Mouse (Mus musculus): ENCODE measurements around the gene Trp53i11. TPM values are rescaled to one million over a fixed set of nuclear protein-coding genes. Genes with fewer than 3 reads are reported as not detected.

Trp53i11 gene
- polyA plus RNA-seq, 1 experiment from 2014 or later: 37.0 TPM

GRCm38 (mm10) chr2:93249058-93249457 lies 61.7 kb downstream of the Trp53i11 start:
- ATAC-seq (ENCODE audit: insufficient number of reproducible peaks, insufficient read depth, low FRiP score, low TSS enrichment): no peak

GRCm38 (mm10) chr2:93250611-93251010 lies 63.3 kb downstream of the Trp53i11 start:
- 0 out of 2 replicates have a peak, but pooled peaks cover 2% of the 10 kb centered on the region for H3K4me1 ChIP-seq
- no peaks in the 10 kb centered on the region for H3K27me3 ChIP-seq

More at GRCm38 (mm10) chr2:93249058-93249457, 61.7 kb downstream of the Trp53i11 start:
- Histone ChIP-seq H3K36me3 (no peaks in the 10 kb centered on the region), H3K4me1 (0 out of 2 replicates have a peak, but pooled peaks cover 2% of the 10 kb centered on the region), H3K9ac (no peak overlapping the region), H3K27ac (no peak overlapping the region), H3K4me2 (replicated peaks) (no peak overlapping the region), H3K27me3 (no peaks in the 10 kb centered on the region), H3K9me3 (no peaks in the 10 kb centered on the region), H3K4me3 (no peak overlapping the region)
- WGBS: 71% methylated on average over 6 of the region's 6 CpGs

More at GRCm38 (mm10) chr2:93250611-93251010, 63.3 kb downstream of the Trp53i11 start:
- no peak overlapping the region for H3K27ac ChIP-seq
- H3K9ac ChIP-seq: no peak overlapping the region
- 85% methylated on average over 7 of the region's 7 CpGs for WGBS
- no peak overlapping the region for H3K4me2 ChIP-seq (replicated peaks)
- H3K36me3 ChIP-seq: no peaks in the 10 kb centered on the region
- no peaks in the 10 kb centered on the region for H3K9me3 ChIP-seq
- ATAC-seq (ENCODE audit: insufficient number of reproducible peaks, insufficient read depth, low FRiP score, low TSS enrichment): no peak
- H3K4me3 ChIP-seq: no peak overlapping the region

Other genes with a start within 250 kb of the Trp53i11 start
- gene Prdm11, start 141.4 kb upstream of the Trp53i11 start, polyA plus RNA-seq (2016; fragmentation: Nextera tagmentation; extraction: Ambion mirVana): 6.2 and 6.9 TPM in 2 replicates
- gene Tspan18, start 147.0 kb downstream of the Trp53i11 start, polyA plus RNA-seq (2016; fragmentation: Nextera tagmentation; extraction: Ambion mirVana): 16.1 and 16.3 TPM in 2 replicates

Measured in embryonic facial prominence, embryonic 12.5 days (tissue).